Mouse (Mus musculus) layer of hippocampus, postnatal 10 days (tissue): ENCODE measurements around the gene Kcnb1. TPM values are rescaled to one million over a fixed set of nuclear protein-coding genes. Genes with fewer than 3 reads are reported as not detected.

ENCODE experiments used
- DNase-seq, 2 experiments: peaks; one replicate each; pipeline ENCODE4 v3.0.0; 2021; ENCODE audit warnings: low spot score in 2 of 2
- total RNA-seq, 2 experiments: library from RNA; stranded (reverse); gene quantifications; 2 replicates each; pipeline ENCODE4 v1.2.3; 2021

Gene Kcnb1
- total RNA-seq, 2 experiments from 2014 or later, result 57.1 to 59.2 TPM

DNA sequence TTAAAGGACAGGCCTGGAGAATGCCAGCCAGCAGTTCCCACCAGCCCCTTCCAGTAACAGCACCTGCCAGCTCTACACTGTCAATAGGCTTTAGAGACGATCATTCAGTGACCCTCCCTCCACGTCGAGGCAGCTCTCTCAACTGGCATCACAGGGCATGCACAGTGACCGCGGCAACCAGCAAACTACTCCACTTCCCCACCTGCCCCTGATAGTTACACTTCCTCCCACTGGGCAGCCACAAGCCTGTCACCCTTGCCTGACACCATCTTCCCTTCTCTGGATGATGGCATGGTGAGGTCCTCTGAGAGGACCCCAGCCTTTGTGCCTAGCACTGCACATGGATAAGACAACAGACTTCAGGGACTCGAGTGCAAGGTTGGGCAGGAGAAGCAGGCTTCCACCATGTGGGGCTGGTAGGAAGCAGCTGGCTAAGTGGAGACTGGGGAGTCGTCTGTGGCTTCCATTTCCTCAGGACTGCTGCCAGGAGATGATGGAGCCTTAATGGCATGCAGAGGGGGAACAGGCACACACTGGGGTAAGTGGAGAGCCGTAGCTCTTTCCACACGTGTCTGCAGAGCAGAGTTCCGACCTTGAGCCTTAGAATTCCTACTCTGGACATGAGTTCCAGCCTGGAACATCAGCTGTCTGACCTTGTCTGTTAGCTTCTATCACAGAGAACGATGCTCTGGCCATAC is 22.3 kb downstream of the Kcnb1 start:
- no peak for DNase-seq

DNA sequence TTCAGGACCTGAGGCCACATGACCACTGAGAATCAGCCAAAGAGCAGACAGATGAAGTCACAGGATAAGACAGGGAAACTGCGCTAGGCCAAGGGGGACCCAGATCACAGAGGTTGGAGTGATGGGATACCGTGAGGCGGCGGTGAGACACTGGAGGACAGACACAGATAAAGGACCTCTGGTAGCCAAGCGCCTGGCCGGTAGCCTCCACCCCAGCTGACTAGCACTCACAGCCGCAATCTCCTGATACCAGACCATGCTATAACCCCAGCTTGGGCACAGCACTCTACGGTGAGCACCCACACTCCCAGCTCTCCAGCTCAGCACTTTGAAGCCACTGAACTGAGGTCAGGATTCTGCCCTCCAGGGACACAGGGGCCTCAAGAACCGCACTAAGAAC is 26.4 kb downstream of the Kcnb1 start:
- DNase-seq, result no peak

DNA sequence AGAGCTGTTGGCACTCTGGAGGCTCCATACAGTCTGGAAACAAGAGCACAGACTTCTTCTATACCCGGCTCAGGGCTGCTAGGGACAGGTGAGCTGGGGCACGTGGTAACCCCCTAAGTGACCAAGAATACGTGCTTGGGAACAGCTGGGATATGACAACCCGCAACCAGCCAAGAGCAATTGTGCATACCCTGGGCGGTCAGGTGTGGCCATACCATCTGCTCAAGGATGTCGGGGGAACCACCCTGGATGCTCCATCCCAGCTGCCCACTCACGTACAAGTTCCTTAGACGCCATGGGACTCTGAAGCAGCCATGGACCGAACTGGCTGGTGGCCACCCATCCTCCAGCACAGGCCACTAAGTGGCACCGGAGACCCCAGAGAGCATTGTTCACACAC is 26.8 kb downstream of the Kcnb1 start:
- DNase-seq, result no peak

DNA sequence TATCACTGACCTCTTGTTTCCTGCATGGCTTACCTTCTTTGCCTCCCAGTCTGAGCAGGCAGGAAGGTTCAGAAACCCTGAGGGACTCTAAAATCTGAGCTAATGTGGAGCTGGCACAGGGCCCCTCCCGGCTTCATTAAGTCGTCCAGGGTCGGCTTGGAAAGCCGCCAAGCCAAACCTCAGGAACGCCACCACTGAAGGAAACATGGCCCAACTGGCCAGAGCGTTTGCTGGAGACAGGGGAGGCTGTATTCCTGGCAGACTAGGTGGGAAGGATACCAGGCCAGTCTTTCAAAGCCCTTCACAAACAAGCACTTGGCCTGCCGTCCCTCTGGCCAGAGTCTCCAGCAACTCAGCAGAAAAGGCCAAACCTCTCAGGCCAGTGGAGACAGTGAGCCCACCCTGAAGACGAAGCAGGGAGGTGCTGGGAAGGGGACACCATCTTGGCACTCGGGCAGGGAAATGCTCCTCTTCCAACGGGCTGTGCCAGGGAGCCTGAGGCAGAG is 27.4 kb downstream of the Kcnb1 start:
- peak; percentile 49 to 71 for DNase-seq

DNA sequence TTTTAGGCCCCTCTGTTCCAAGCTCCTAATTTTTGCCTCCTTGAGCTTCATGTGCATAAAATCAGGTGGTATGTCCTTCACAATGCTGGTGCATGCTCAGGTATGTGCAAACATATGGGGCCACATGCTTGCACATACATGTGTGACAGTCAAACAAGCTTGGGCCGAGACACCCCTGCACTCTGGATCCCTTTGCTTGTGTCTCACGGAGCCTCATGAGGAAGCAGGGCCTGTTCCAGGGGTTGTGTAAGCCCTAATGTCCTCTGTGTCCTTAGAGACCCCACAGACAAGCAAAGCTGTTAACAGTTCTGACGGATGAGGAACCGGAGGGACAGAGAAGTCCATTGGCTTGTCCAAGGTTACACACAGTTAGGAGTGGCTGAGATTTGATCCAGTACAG is 30.2 kb downstream of the Kcnb1 start:
- no peak for DNase-seq

DNA sequence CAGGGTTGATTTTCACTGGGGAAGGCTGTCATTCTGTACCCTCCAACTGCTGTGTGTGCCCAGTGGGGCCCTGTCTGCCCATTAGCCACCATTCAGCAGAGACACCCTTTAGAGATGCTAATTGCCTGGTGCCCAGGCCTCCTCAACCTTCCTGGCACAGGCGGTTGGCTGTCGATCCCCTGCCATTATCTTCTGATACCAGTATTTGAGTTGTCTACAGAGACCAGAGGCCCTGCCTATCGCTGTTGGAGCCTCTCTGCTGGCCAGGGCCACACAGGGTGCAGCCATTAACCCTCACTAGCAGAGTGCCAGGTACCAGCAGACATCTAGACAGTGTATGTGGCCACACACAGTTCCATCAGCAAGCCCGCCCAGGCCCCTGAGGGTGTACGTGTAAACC is 31.2 kb downstream of the Kcnb1 start:
- no peak for DNase-seq

DNA sequence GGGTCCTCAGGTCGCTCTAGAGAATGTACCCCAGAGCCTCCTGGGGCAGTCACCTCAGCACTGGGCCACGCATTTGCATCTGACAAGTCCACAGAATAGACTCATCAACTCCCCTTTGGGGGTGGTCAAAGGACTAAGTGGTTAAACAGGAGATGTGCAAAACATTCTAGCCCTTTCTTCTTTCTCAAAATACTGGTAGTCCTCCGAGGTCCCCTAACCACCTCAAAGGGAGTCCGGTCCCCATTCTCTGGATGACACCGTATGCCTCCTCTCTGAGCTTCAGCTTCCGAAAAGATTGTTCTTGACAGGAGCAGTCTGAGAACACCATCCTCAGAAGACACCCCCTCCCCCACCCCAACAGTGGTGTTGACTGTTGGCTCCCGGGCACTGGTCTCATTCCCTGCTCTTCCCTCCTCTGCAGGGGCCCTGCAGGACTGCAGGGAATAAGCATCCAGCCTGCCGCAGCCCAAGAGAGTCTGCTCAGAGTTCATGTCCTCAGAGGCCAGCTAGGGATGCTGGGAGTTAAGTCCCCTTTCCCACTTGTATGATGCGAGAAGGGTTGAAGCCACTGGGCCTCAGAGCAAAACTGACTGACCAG is 33.7 kb downstream of the Kcnb1 start:
- DNase-seq, result no peak

DNA sequence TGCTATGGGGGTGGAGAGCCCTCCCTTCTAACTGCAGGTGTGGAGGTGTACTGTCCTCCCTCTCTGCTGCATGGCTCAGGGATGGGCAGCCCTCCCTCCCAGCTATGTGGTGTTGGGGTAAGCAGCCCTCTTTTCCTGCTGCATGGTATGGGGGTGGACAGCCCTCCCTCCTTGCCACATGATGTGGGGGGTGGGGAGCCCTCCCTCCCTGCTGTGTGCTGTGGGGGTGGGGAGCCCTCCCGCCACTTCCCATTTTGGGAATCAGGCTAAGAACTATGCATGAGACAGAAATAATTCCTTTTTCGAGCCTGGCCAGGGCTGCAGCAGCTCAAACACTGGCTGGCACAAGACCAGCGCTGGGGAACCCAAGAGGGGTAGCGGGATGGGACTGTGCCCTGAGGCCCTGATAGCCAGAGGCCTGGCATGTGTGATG is 34.4 kb downstream of the Kcnb1 start:
- peak in 1 of 2 experiments; percentile 34 for DNase-seq

DNA sequence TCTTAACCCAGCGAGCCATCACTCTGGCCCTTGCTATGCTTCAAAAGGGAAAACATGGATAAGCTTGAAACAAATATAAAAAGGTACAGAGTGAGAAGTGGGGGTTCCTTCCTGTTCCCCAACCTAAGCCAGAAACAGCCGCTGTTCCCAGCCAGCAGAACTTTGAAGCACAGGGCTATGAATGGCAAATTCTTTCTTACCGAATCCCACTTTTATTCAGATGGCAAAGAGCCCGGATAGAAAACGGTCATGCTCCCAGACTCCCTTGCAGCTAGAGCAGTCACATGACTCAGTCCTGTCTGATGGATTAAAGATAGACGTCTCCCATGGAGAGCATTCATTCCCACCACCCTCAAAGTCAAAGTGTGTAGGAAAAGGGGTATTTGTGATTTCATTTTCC is 39.1 kb downstream of the Kcnb1 start:
- no peak for DNase-seq

DNA sequence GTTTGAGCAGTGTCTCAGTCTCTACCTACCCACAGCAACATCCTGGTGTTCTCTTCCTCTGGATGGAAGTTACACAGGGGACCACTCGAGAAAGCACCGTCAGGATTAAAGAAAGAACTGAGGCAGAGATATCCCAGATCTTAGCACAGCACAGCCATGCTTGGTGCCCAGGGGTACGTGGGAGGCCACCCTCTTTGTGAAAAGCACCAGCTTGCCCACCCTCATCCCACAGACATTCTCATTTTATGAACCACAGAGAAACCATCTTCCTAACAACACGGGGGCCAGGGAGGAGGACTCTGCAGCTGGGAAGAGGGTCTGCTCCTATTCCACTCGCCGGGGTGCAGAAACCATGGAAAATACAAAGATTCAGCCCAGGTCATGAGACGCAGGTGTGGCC is 39.8 kb downstream of the Kcnb1 start:
- no peak for DNase-seq

DNA sequence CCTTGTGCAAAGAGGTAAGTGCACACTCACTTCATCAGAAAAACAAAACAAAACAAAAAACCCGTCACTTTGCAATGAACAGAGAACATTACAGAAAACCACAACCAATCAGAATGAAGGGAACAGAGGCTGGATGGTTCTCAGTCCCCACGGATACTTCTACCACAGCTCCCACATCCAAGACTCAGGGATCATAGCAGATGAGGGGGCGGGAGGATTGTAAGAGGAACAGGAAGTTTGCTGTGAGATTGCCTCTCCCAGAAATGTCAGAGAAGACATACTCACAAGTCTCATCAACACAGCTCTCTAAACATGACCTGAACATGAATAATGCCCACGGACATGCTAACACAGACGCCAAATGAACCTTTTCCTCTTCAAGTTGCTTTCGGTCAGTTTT is 40.9 kb downstream of the Kcnb1 start:
- DNase-seq, result no peak

DNA sequence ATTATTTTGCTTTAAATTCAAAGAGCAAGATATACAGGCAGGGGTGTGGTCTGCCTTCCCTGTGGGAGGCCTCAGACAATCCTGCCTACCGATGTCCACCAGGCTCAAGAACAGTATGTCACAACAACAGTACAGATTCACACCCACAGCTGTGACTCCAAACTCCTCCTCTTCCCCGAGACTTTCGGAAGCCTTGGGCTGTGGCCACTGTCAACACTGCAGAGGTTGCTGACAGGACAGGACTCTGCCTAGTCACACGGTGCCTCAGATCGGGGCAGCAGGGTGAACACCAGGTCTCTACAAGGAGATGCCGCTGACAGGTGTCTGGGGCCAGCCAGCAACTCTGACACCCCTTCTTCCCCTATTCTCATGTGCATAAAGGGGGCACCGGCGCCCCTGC is 42.2 kb downstream of the Kcnb1 start:
- no peak for DNase-seq

DNA sequence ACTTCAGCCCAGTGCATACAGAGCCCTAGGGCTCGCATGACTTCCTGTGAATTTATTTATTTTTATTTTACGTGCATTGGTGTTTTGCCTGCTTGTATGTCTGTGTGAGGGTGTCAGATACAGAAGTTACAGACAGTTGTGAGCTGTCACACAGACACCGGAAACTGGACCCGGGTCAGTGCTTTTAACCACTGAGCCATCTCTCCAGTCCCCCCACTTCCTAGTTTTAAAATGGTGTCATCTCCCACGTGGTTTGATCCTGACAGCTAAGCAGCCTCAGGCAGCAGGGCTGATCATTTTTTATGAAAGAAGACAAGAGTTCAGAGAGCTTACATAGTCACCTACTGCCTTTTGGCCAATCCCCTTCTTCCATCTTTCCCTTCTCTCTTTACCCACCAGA is 44.1 kb downstream of the Kcnb1 start:
- DNase-seq, result no peak

DNA sequence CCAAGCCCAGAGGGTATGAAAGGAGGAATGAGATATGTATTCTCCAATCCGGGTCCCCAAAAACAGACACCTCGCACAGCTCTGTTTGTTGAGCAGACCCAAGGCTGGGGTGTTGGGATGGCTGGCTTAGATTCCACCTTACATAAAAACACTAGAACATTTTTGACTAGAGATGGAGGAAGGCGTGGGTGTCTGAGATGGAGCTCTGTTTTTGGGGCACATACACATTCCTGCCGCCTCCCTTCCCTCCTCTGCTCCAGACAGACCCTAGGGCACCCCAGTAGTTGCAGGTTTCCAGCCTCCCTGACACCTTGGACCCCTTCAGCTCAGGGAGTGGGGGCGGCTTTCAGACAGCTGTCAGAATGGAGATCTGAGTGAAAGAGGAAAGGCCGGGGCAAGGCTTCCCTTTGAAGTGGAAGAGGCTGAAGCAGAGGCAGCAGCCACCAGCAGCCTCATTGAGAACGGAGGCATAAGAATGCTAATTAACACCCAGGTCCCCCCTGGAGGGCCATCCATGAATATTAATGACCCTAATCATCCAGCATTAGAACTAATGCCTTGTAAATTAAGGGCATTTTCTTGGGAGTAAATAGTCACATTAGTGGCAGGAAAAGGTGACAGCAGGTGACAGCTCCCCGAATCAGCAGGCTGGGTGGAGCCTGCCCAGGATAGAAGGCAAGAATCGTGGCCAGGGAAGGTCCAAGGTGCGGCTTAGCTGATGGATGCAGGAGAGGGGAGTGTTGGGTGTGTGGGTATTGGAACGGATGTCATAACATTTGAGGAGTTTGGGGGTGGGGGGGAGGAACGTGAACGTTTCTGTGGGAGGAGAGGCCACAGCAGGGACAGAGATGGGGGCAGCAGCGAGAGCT is 45.3 kb downstream of the Kcnb1 start:
- no peak for DNase-seq

DNA sequence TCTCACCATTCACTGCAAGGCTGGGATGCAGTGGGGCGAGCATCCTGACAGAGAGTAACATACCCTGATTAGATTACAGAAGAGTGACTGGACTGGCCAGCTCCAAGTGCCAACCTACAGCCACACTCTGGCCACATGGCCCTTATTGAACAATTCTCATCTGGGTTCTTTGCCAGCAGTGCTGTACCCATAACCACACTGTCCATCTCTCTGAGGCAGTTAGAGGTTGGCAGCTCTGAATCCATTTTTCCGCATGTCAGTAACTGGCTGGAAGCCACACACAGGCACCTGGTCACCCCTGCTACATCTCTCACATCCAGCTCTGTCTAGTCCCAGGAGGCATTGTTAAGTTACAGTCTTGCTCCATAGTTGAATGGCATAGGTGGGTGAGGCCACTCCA is 46.0 kb downstream of the Kcnb1 start:
- no peak for DNase-seq

DNA sequence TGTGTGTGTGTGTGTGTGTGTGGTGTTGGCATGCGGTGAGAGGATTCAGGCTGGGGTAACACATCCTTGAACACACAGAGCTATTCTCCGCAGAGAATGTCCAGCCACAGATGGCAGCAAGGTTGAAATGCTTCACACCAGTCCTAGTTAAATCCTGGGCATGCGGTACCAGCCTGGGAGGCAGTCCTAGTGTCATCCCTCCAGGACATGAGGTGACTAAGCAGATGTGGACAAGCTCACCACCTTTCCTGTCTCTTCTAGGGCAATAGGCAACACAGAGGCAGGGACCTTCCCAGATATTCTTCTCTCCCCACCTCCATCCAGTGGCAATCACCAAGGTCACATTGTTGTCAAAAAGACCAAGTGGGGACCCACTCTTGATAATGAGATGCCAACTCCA is 47.7 kb downstream of the Kcnb1 start:
- no peak for DNase-seq

DNA sequence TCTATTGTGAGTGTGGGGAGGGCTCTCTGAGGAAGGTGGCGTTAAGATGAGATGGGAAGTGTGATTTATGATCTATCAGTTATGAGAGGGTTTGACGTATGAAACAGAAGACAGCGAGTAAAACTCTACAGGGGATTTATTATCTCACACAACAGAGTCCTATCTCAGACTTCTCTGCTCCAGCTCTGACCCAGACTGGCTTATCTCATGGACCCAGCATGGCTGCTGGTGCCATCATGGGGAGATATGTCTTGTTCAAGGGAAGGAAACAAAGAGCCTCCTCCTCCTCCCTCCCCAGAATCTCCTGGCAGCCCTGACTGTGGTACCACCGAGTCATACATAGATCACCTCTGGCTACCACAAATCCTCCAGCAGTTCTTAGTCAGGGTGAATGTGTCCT is 48.1 kb downstream of the Kcnb1 start:
- DNase-seq, result no peak

DNA sequence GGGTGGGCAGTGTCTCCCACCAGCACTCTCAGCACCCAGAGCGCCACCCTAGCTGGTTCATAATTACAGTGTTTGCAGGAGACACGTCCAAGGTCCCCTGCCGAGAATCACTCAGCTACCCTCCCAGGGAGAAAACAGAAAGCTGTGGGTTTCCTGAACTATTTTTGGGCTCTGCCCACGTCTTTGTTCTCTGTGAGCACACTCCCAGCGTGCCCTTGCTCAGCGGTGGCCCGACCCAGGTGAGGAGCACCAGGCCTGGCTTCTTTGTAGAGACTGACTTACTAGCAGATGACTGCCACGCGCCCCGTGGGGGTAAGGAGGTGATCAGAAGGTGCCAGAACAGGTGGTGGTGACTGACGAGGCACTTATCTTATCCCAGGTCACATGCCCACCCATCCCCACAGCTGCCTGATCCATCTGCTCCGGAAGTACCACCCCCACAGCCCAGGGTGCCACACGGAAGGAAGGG is 50.1 kb downstream of the Kcnb1 start:
- no peak for DNase-seq

DNA sequence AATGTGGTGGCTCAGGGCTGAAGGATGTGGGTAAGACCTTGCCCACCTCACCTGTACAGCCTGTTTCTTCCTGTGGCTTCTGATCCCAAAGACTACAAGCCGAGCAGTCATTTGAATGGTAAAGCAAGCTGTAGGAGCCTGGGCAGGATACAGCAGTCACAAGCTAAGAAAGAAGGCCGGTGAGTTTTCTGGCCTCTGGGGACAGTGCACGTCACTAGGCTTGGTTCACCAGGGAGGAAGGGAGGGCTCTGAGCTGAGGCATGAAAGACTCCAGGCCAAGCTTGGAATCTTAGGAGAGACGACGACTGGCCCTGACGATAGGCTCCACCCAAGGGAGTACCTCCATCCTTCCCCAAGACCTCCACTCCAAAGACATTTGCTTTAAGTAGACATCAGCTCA is 51.3 kb downstream of the Kcnb1 start:
- DNase-seq, result no peak

DNA sequence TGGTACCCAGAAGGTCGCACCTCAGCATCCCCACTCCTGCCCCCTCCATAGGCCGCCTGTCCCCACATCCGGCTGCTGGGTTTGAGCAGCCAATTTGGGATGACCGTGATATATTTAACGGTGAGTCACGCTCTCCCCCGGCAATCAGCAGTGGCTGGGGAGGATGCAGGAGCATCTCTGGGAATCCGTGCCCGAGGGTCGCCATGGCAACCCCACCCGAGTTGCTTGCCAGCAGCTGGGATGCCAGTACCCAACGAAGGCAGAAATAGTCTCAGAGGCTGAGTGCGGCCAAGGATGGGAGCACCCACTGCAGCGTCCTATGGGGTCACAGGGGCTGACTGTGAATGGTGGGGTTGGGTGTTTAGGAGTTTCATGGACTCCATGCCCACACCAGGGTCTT is 53.0 kb downstream of the Kcnb1 start:
- peak; percentile 89 to 91 for DNase-seq

DNA sequence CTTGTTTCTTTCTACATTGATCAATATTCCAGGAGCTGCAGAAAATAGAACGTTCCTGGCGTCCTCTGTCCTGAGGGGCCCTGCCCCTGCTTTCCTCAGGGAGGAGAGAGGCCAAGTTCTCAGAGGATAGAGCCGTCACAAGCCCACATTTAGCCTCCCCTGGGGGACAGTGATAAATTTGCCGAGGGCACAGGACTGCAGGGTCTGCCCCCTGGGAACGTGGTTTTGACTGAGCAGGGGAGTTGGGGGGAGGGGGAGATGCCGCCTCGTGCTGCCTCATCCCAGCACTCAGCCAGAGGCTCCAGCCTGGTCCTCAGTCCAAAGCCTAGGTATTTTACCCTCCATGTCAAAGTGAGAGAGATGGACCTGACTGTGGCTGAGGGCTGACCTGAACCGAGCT is 57.9 kb downstream of the Kcnb1 start:
- no peak for DNase-seq
